Mouse (Mus musculus) retina, adult 2 months (tissue): Measurements from ENCODE around the gene Arid3b.

Source experiments
- DNase-seq: peaks from one replicate; pipeline ENCODE4 v3.0.0-alpha.2; 2012; ENCODE audit warnings: low read depth, low spot score

Arid3b gene

DNA sequence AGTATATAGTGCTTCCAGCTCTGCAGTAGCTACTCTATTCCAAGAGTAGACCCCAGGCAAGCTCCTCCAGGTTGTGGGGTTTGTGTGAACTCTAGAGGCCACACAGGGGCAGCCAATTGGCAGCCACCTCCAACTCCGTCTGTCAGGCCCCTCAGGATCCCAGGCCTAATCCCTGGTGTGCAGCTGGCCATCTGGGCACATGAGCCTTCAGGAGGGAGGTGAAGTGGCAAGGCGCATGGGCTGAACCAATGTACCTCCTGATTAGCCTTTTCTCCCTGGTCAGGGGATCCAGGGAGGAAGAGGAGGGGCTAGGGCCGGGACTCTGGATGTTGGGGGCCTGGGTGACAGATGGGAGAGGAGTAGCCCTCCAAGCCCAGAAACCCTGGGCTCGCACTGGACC, 60.9 kb downstream of the Arid3b start:
- DNase-seq = no peak

DNA sequence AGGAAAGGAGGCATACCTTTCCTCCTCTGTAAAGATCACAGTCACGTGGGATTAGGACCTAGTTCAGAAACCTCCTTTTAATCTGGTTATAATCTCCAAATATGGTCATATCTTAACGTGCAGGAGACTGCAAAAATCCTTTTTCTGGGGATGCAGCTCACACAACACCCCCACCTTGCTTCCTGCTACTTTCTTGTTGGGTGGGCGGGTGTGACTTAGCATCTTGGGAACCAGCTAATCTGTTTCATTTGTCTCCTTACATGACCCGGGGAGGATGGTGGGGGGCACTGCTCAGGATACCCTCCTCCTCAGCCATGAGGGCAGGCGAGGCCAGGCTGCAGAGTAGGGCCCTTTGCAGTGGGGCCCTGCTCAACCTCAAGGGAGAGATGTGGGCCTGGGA, 61.6 kb downstream of the Arid3b start:
- DNase-seq = no peak

DNA sequence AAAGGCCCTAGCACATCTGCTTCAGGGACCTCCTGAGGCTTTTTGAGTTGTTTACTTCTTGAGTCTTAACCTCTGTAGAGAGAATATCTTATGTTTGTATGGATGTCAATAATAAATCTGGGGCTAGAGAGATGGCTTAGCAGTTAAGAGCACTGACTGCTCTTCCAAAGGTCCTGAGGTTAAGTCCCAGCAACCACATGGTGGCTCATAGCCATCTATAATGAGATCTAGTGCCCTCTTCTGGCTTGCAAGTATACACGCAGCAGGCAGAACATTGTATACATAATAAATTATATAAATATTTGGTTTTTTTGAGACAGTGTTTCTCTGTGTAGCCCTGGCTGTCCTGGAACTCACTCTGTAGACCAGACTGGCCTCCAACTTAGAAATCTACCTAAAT, 62.4 kb downstream of the Arid3b start:
- DNase-seq = no peak

DNA sequence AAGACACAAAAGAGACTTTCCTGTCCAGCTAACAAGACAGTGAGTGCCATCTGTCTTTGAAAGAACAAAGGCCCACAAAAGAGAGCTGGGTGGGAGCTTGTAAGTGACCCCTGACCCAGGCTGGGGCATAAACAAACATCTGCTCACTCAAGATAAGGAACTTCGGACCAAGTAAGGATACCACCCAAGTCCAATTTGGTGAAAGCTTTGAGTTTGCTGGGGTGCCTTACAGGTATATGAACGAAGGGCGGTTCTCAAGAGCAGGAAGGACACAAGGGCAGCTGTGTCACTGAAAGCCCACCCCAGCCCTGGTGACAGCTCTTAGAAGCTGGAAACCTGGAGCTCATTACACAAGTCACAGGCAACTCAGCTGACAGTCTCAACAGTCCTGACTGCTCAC, 62.8 kb downstream of the Arid3b start:
- no peak for DNase-seq

DNA sequence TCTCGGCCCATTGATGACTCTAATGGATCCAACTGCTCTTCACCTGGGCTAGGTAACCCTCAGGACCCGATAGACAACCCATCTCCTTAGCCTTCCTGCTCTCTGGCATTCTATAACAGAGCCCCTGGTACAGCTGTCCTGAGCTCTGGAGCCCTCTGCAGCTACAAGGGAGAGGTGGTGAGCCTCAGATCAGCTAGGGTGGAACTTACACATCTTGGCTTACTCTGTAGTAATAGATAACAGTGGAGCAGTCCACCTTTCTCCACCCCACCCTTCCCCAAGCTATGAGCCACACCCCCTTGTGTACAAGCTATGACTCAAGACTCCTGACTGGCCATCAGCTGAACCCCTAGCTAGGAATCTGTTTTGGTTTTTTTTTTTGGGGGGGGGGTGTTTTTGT, 65.8 kb downstream of the Arid3b start:
- no peak for DNase-seq

DNA sequence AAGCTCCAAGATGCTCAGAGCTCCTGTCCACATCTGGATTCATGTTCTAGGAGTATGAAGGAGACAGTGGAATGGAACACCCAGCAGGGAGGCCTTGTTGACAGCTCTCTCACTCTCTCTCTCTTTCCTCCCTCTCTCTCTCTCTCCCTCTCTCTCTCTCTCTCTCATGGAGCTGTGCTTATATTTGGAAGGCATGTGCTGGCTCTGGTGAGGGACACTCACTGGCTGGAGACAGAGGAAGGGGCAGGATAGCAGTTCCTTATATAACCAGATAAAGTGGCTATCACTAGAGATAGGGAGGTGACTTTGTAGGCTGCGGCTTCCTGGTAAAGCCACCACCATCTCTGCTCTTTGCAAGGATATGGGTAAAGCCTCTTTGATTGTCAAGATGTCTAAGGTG, 66.4 kb downstream of the Arid3b start:
- no peak for DNase-seq

DNA sequence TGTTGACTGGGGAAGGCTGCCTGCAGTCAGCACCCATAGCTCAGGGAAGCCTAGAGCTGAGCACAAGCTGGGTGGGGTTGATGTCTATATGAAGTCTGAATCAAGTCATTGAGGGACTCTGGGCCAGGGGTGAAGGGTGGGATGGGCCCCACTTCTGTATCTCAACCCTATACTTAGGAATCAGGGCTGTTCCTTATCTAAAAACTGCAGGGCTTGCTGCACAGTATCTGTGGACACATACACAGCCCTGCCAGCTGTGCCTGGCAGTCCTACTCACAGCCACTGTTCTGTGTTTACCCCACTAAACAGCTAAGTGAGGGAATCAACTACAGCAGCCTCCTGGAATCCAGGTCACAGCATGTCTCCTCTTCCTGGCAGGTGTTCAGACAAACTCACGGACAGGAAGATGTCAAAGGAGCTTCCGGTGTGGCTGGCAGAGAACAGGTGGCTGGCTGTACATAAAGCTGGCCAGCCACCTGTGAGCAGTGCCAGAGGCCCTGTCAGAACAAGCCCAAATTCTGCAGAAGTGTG, 67.0 kb downstream of the Arid3b start:
- DNase-seq = no peak

DNA sequence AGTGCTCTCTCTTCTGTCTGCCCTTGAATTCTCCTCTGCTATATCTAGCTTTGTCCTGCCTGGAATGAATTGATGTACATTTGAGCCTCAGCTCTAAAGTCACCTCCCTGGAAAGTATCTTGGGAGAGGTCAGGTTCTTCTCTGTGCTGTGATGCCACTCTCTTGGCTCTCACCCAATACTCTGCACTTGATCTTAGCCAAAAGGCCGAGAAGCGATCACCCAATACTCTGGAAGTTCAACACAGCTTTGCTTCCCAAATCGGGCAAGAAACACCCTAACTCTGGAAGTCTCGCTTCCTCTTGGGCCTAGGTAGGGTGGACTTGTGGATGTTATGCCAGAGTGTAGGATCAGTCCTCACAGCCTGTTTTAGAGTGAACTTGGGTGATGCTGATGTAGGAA, 69.4 kb downstream of the Arid3b start:
- no peak for DNase-seq

DNA sequence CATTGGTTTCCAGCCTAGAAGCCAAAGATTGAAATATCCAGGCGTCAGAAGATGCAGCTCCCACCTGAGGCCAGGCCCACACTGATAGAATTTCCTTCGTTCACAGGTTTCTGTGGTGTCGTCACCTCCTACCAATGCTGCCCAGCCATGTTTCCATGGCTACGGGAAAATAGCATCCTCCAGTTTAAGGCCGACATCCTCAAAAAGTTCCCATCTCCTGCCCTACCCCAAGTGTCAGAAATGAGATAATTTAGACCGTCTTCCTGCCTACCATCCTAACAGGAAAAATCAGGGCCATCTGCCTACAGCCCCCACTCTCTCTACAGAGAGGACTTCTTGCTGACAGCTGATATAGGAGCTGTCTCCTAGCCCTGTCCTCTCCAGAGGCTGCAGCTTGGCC, 70.2 kb downstream of the Arid3b start:
- no peak for DNase-seq

DNA sequence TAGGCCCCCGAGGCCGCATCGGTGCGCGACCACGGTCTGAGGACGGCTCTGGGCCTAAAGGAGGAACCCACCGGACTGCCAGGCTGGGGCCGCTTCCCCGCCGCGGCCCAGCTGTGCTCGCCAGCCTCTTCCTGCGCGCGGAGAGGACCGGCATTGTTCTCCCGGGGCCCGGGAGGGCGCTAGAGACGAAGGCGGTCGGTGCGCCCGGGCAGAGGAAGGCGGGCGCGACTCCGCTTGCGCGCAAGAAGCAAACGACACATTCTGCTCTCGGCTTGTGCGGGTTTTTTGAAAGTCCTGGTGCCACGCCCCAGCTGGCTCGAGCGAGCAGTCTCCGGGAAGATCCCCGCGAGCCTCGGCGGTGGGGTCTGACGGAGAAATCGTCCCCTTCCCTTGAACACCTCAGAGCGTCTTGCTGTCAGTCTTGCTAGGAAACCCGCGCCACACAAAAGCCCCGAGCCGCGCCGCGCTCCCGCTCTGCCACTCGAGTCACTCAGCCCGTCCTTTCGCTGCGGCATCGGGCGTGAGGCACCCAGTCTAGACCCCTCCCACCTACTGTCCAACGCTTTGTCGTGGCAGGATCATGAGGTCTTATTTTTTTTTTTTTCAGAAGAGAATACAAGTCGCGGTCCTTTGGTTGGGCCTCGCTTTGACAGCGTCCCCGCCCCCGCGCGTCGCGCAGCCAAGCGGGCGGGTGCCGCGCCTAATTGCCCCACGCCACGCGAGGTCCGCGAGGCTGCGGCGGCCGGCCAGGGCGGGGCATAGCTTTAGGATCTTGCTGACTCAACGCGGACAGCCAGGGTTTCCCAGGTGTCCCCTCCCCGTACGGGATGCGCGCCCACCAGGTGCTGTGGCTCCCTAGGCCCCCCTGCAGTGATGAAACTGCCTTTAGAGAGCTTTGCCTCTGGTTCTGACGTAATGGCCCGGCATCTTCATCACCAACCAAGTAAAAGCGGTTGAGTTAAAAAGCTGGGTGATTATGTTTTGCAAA, 70.9 kb downstream of the Arid3b start, which contains the start of gene Clk3:
Gene Clk3 (minus strand): TSS at position 497 of the 988 bp plus-strand sequence.
- DNase-seq = peak; percentile 34

DNA sequence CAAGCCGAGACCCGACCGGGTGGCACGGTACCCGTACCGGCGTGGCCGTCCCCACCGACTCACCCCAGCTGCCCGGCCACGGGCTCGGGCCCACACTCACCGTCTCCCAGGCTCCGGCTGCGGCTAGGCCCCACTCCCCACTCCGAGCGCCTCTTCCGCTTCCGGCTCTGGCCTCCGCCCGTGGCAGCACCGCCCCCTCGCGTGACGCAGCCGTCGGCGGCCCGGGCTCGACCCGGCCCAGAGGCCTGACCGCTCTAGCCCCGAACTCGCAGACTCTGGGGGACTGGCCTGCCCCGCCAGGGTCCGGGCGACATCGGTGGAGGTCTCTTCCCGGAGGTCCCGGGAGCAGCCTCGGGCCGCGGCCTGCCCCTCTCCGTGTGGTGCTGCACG, 71.6 kb downstream of the Arid3b start:
- peak; percentile 78 for DNase-seq

DNA sequence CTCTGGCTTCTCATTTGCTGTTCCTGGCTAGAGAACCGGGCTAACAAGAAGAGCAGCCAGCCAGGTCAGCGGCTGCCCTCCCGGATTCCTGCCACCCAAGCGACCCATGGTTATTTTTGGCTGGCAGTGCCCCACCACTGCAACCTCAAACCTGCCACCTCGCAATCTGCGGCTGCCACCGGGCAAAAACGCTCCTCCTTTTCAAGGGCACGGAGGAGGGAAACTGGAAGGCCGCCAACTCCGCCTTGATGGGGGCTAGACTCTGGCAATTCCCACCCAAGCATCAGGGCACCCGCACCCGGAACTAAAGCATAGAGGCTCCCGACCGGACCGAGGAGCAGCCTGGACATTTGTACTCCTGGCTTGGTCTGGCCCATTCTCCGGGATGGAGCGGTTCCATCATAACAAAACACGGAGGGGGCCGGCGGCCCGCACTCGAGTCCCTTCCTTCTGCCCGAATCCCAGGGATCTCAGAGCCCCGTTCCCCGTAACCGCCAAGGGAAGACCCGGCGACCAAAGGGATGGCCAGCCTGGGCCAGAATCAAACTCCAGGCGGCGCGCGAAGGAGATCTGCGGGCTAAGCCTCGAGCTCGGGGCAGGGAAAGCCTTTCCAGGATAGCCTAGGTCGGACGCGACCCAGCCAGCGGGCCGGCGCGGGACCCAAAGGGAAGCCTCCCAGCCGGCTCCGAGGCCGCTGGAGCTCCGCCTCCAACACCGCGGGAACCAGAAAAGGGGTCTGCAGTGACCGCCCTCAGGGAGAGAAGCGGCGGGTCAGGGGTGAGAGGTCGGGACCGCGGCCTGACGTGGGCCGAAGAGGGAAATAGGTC, 72.2 kb downstream of the Arid3b start:
- peak; percentile 32 for DNase-seq

DNA sequence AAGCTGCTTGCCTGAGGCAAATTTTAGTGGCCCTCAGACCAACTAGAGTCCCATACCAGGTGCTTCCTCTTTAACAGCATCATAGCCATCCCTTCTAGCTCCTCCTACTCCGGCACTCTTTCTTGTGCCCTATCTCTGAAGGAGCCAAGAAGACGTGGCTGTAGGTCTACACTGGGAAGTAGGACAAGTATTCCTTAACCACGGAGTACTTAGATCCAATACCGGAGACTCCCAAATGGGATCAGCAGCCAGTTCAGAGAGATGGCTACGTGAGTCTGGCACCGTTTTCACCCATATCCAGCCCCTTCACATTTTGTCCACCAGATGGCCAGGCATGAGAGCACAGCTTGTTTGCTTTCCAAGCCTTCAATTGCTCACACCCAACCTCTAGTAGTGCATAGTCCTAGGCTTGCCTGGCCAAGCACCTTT, 74.0 kb downstream of the Arid3b start:
- no peak for DNase-seq

DNA sequence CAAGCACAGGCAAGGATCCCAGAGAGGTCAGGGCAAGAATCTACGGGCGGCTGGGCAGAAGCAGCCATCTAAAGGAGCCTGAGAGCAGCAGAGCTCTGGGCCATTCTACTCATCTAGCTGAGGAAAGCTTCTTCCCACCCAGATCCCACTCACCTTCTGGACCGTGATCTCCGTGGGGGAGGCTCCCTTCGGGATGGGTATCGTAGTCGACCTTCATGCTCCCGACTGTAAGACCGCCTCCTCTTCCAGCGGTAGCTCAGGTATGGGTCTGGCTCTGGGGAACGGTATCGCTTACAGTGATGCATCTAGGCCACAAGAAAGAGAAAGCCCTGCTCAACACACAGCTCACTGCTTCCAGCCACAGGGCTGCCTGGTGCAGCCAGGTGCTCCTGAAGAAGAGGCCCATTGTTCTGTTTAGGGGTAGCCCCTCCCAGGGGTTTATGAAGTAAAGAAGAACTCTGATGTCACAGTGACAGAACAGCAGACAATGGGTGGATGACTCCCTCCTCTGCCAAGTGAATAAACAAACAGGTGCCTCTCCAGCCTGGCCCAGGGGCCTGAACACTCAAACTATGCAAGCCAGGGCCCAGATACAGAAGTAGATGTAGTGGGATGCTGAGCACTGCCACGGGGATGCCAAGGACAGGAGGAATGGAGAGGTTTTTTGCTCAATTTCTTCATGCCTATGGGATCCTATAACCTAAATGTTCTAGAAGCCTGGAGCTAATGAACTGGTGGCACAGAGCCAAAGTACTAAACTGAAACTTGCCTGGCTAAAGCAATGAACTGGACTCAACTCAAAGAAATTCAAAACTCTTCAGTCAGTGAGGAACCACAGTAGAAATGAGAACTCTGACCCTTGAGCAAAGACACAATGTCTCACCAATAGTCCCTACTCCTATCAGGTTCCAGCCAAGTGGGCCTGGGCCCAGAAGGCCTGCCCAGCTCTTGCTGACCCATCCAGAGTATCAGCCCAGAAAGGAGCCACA, 74.7 kb downstream of the Arid3b start:
- DNase-seq = no peak

DNA sequence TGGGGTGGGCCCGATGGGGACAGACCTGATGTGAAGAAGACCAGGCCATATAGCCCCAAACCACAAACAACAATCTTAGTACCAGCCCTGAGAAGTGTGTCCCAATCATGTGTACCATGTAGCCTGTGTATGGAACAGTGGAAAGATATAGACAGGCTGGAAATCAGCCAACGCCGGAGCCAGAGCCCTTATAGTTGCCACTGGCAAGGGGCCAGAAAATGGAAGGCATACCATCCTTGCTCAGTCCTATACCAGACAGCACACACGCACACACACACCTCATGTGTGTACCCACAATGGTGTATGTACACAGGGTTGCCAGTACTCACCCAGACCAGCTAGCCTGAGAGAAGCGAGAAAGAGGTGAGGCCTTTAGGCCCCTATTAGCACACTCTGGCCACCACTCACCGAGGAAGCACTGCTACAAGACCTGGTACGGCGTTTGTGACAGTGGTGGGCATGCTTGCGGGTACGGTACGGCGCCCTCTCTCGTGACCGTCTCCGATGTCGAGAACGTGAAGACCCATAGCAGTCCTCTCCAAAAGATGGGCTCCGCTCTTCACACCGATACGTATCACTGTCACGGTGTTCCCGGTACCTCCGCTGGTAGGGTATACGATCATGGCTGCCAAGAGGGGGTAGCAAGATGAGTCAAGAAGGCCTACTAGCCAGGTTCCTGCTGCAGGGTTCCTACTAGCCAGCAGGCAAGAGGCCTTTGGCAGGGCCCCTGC, 76.0 kb downstream of the Arid3b start:
- DNase-seq = no peak

DNA sequence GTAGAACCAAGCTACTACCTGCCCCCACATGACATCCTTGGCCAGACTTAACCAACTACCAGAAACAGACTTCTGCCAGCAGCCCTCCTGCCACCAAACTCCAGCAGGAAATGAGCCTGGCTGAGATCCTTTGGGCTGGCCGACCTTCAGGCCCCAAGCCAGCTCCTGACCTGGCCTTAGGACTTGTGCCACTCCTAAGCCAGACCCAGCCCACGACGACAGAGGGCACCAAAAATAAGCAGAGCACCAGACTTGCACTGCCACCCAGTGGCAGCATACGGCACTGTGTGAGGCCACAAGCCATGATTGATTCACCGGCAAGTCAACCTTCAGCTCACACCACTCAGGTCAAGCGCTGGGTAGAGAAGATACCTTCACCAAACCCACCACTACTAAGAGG, 77.3 kb downstream of the Arid3b start:
- no peak for DNase-seq

DNA sequence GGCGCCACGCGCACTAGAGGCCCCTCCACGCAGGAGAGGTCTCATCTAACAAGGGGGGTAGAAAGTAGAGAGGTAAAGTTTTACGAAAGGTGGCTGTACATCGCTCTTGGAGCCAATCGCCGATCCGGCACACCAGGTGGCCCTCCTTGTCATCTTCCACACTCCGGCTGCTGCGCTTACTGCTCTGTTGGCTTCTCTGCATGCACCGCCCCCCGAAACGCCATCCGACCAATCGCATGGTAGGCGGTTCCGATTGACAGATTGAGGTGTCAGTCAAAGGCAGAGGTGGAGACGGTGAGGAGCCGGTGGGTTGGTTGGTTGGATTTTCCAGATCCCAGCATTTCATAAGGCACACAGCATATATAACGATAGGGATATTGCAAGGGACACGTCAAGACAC, 78.1 kb downstream of the Arid3b start:
- no peak for DNase-seq

DNA sequence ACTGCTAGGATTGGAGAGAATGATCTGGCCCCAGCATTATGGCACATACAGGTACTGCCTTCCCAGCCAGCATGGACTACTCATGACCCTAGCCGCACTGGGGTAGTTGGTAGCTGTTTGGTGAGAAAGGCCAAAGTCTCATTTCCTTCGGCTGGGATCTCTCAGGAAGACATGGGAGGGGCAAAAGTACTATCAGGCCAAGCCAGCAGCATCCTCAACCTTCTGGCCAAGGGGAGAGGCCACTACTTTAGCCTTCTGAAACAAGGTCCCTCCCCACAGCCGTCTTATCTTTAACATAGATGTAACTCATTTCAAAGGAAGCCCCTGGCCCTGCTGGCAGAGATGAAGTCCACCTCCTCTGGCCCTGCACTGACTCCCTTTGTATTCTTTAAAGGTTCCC, 79.0 kb downstream of the Arid3b start:
- DNase-seq = no peak

DNA sequence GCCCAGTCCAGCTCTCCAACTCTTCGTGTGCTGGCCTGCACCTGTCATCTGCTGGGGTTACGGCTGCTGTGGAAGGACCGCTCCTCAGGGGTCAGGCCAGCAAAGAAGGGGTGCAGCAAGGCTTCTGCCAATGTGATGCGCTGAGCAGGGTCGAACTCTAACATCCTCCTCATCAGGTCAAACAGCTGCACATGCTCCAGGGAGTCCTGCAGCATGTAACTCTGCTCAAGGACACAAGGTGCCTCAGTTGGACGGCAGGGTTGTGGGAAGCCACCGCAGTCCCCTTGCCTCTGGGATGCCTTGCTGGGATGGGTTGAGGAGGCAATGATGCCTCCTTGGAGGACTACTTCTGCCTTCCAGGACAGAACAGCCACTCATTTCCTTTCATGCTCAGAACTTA, 85.7 kb downstream of the Arid3b start:
- no peak for DNase-seq

DNA sequence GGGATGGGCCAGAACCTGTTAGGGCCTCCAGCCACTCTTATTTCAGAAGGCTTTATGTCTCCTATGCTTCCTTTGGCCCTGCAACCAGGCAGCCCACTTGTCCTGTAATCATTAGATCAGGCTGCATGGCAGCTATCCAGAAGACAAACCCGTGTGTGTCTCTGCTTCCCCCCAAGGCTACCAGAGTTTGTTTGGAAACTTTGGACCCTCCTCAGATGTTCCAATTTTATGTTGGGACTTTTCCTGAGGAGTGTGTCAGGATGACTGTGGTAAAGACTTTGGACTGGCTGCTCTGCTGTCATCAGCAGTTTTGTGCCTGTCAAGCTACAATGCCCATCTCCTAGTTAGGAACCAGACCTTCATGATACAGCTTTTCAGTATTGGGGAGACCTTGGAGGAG, 87.8 kb downstream of the Arid3b start:
- DNase-seq = no peak
